ENCODE assay signal across 8 mouse cellular contexts in the genomic region with DNA sequence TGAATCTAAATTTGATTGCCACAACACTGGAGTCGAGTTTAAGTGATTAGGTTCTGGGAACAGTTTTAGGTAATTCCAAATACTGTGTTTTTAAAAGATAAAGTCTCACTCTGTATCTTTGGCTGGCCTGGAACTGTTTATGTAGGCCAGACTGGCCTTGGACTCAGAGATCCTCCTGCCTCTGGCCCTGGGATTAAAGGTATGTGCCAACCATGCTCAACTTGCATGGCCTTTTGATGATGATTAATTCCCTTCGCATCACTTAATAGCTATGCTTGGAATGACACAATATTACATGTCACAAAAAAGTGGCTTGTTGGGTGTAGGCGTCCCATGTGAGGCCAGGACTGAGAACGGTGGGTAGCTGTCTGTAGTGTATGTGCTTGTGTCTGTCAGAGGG. TPM values are rescaled to one million over a fixed set of nuclear protein-coding genes. Genes with fewer than 3 reads are reported as not detected.
DNase-seq lines count a peak whose midpoint lies in the region; ATAC-seq lines count a peak whose summit lies in the region.

No protein-coding gene starts in this region.

- no peak for DNase-seq in heart, embryonic 10.5 days (ENCODE audit: low spot score)
- DNase-seq in heart, adult 9 months (ENCODE audit: low spot score in 2 of 2) = no peak
- no peak for DNase-seq in neural tube, embryonic 10.5 days (ENCODE audit: extremely low spot score, low spot score)
- DNase-seq in embryo, embryonic 10.5 days (ENCODE audit: low spot score) = no peak
- DNase-seq in spleen, postnatal 14 days (ENCODE audit: low spot score in 2 of 2) = no peak
- no peak for DNase-seq in spleen, postnatal 10 days (ENCODE audit: low spot score in 2 of 2)

- WGBS in heart, embryonic 10.5 days = 76% methylated on average over 4 of the region's 4 CpGs
- 80% methylated on average over 4 of the region's 4 CpGs for WGBS in neural tube, embryonic 12.5 days
- 78% methylated on average over 4 of the region's 4 CpGs for WGBS in limb, embryonic 13.5 days

- H3K36me3 ChIP-seq in heart, embryonic 10.5 days = no peaks in the 10 kb centered on the region
- no peaks in the 10 kb centered on the region for H3K36me3 ChIP-seq in neural tube, embryonic 12.5 days
- no peaks in the 10 kb centered on the region for H3K36me3 ChIP-seq in limb, embryonic 13.5 days

- no peak overlapping the region for H3K27ac ChIP-seq in heart, embryonic 10.5 days
- H3K27ac ChIP-seq in neural tube, embryonic 12.5 days = no peak overlapping the region
- H3K27ac ChIP-seq in limb, embryonic 13.5 days = no peak overlapping the region

- H3K9me3 ChIP-seq in heart, embryonic 10.5 days = no peaks in the 10 kb centered on the region
- H3K9me3 ChIP-seq in neural tube, embryonic 12.5 days = no peaks in the 10 kb centered on the region
- no peaks in the 10 kb centered on the region for H3K9me3 ChIP-seq in limb, embryonic 13.5 days

- no peak overlapping the region for H3K9ac ChIP-seq in neural tube, embryonic 12.5 days
- H3K9ac ChIP-seq in limb, embryonic 13.5 days = no peak overlapping the region

- H3K4me2 ChIP-seq in neural tube, embryonic 12.5 days (replicated peaks) = peak overlapping the region; percentile 89; the same call in 1 of the 2 replicates
- H3K4me2 ChIP-seq in limb, embryonic 13.5 days (replicated peaks) = peak overlapping the region; percentile 87

- ATAC-seq in neural tube, embryonic 12.5 days (ENCODE audit: low FRiP score, low read depth) = no peak
- no peak for ATAC-seq in limb, embryonic 13.5 days (ENCODE audit: low FRiP score, low read depth)

- H3K4me3 ChIP-seq in heart, embryonic 10.5 days = peak overlapping the region; percentile 74
- no peak overlapping the region for H3K4me3 ChIP-seq in neural tube, embryonic 12.5 days
- no peak overlapping the region for H3K4me3 ChIP-seq in limb, embryonic 13.5 days

- peaks cover 25% of the 10 kb centered on the region for H3K27me3 ChIP-seq in heart, embryonic 10.5 days (ENCODE audit: insufficient read depth, poor library complexity, severe bottlenecking)
- peaks cover 11% of the 10 kb centered on the region; the same call in 1 of the 2 replicates for H3K27me3 ChIP-seq in neural tube, embryonic 12.5 days (replicated peaks)
- H3K27me3 ChIP-seq in limb, embryonic 13.5 days = peaks cover 18% of the 10 kb centered on the region

- H3K4me1 ChIP-seq in heart, embryonic 10.5 days = peaks cover 28% of the 10 kb centered on the region
- peaks cover 15% of the 10 kb centered on the region for H3K4me1 ChIP-seq in neural tube, embryonic 12.5 days
- H3K4me1 ChIP-seq in limb, embryonic 13.5 days = peaks cover 20% of the 10 kb centered on the region

RNA-seq across cellular contexts. Expression of gene Irgm1, which starts 19.3 kb away (rescaled TPM):
- polyA plus RNA-seq in heart, embryonic 10.5 days (2016; fragmentation: Nextera tagmentation; extraction: Ambion mirVana) = 3.0 and 3.6 TPM in 2 replicates
- 2.9 and 3.1 TPM in 2 replicates for polyA plus RNA-seq in neural tube, embryonic 12.5 days (2016; fragmentation: Nextera tagmentation; extraction: Ambion mirVana)
- polyA plus RNA-seq in limb, embryonic 13.5 days (2015; fragmentation: Nextera tagmentation; extraction: Ambion mirVana) = 4.6 and 5.4 TPM in 2 replicates

RNA-seq across cellular contexts. Expression of gene Gm12184, which starts 25.7 kb away (rescaled TPM):
- polyA plus RNA-seq in heart, embryonic 10.5 days (2016; fragmentation: Nextera tagmentation; extraction: Ambion mirVana) = 0.68 and 1.9 TPM in 2 replicates
- polyA plus RNA-seq in neural tube, embryonic 12.5 days (2016; fragmentation: Nextera tagmentation; extraction: Ambion mirVana) = 13.8 and 14.9 TPM in 2 replicates
- polyA plus RNA-seq in limb, embryonic 13.5 days (2015; fragmentation: Nextera tagmentation; extraction: Ambion mirVana) = 3.1 and 4.9 TPM in 2 replicates

RNA-seq across cellular contexts. Expression of gene Trim7, which starts 26.2 kb away (rescaled TPM):
- polyA plus RNA-seq in heart, embryonic 10.5 days (2016; fragmentation: Nextera tagmentation; extraction: Ambion mirVana) = 0.18 and 0.44 TPM in 2 replicates
- 0.68 and 1.8 TPM in 2 replicates for polyA plus RNA-seq in neural tube, embryonic 12.5 days (2016; fragmentation: Nextera tagmentation; extraction: Ambion mirVana)
- polyA plus RNA-seq in limb, embryonic 13.5 days (2015; fragmentation: Nextera tagmentation; extraction: Ambion mirVana) = 1.0 and 1.2 TPM in 2 replicates

RNA-seq across cellular contexts. Expression of gene Trim41, which starts 35.0 kb away (rescaled TPM):
- 3.0 and 4.7 TPM in 2 replicates for polyA plus RNA-seq in heart, embryonic 10.5 days (2016; fragmentation: Nextera tagmentation; extraction: Ambion mirVana)
- 6.4 and 7.6 TPM in 2 replicates for polyA plus RNA-seq in neural tube, embryonic 12.5 days (2016; fragmentation: Nextera tagmentation; extraction: Ambion mirVana)
- 7.8 and 8.7 TPM in 2 replicates for polyA plus RNA-seq in limb, embryonic 13.5 days (2015; fragmentation: Nextera tagmentation; extraction: Ambion mirVana)

RNA-seq across cellular contexts. Expression of gene Gm5431, which starts 49.8 kb away (rescaled TPM):
- polyA plus RNA-seq in heart, embryonic 10.5 days (2016; fragmentation: Nextera tagmentation; extraction: Ambion mirVana) = 0.06 and 0.07 TPM in 2 replicates
- polyA plus RNA-seq in neural tube, embryonic 12.5 days (2016; fragmentation: Nextera tagmentation; extraction: Ambion mirVana) = 0.13 and 0.16 TPM in 2 replicates
- 0.10 and 0.13 TPM in 2 replicates for polyA plus RNA-seq in limb, embryonic 13.5 days (2015; fragmentation: Nextera tagmentation; extraction: Ambion mirVana)
